Mouse (Mus musculus): ENCODE data around the gene Gm20816. TPM values are rescaled to one million over a fixed set of nuclear protein-coding genes. Genes with fewer than 3 reads are reported as not detected.

Gene Gm20816
- not detected for polyA plus RNA-seq (2014; fragmentation: Illumina TruSeq; extraction: RNeasy Lipid Tissue Mini Kit (QIAGEN cat#74804); ENCODE audit: low replicate concordance)

DNA sequence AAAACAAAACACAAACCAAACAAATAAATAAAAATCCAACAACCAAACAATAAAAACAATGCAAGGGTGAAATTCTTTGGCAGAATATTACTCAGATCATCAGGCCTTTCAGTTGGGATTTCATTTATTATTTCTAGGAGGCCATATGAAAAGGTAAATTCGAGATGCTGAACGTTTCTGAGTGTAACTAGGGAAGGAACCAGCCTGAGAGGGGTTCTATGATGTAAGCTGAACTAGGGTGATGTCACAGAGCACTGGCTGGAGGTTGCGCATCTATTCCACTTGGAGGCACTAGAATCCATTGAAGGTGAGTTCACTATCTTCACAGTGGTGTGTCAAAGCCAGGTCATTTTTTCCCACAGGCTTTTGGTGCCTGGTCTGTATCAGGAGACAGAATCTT, at the start of gene Gm20816:
Gene Gm20816 (plus strand): TSS at position 301 of the 400 bp plus-strand sequence.

Other genes starting within 250 kb of the Gm20816 start
- gene Gm20937, start 243.1 kb upstream of the Gm20816 start, polyA plus RNA-seq (2014; fragmentation: Illumina TruSeq; extraction: RNeasy Lipid Tissue Mini Kit (QIAGEN cat#74804); ENCODE audit: low replicate concordance): not detected